Mouse (Mus musculus) cortical plate, adult 2 months (tissue): ENCODE data around the gene Rfx7. TPM values are rescaled to one million over a fixed set of nuclear protein-coding genes. Genes with fewer than 3 reads are reported as not detected.

Experiments used
- H3K27ac ChIP-seq: fragments of 200-500 bp; 2 replicates; pipeline ENCODE4 v1.5.1; 2012; ENCODE audit warnings: low read length, control low read depth, inconsistent platforms; ENCODE audit not compliant: insufficient read depth
- H3K4me1 ChIP-seq: fragments of 200-500 bp; 2 replicates; pipeline ENCODE4 v1.6.1; 2011; ENCODE audit warnings: low read length; ENCODE audit not compliant: control insufficient read depth, insufficient read depth
- H3K4me3 ChIP-seq: fragments of 200-500 bp; 2 replicates; pipeline ENCODE4 v1.5.1; 2011; ENCODE audit warnings: mild to moderate bottlenecking, low read length, control low read depth; ENCODE audit not compliant: insufficient read depth
- CTCF ChIP-seq: fragments of 200-500 bp; IDR thresholded peaks from 2 replicates; pipeline ENCODE4 v1.5.1; 2011; ENCODE audit warnings: mild to moderate bottlenecking, control low read depth, low read length; ENCODE audit not compliant: insufficient read depth; ENCODE audit errors: extremely low read depth
- POLR2A ChIP-seq: fragments of 200-500 bp; IDR thresholded peaks from 2 replicates; pipeline ENCODE4 v1.6.1; 2011; ENCODE audit warnings: mild to moderate bottlenecking, low read length, control low read depth; ENCODE audit not compliant: insufficient read depth; ENCODE audit errors: extremely low read depth
- polyA plus RNA-seq: library from polyadenylated mRNA; depleted of rRNA; stranded (reverse); fragments of >200 nt; gene quantifications from 2 replicates; pipeline ENCODE4 v1.2.3, GENCODE M21; 2012

The Rfx7 gene
- polyA plus RNA-seq, 1 experiment, result 16.0 TPM

- no peak overlapping the region for H3K4me3 ChIP-seq
- no peaks in the 10 kb centered on the region for H3K4me1 ChIP-seq
- TF ChIP-seq POLR2A (no peak), CTCF (no peak)
- H3K27ac ChIP-seq, result no peak overlapping the region
Measured at GRCm38 (mm10) chr9:72600142-72600541, 68.1 kb downstream of the Rfx7 start.

DNA sequence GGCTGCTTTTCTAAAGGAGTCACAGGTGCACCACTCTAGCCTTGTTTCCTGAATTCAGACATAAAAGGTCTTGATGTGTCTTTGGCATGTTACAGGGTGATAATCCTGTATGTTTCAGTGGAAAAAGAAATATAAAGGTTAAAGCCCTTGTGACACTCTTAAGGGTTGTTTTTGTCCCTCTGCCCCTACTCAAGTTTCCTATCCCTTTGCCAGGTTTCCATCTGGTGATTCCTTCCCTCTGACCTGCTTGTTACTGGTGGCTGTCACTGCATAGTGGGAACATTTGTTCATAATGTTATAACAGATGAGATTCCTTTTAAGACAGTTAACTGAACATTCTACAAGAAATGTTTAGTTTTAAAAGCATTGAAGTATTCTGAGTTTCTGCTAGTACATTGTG lies 77.7 kb downstream of the Rfx7 start:
- H3K27ac ChIP-seq, result no peak overlapping the region
- no peaks in the 10 kb centered on the region; the same call in 1 of the 2 replicates for H3K4me1 ChIP-seq
- TF ChIP-seq POLR2A (no peak), CTCF (no peak)
- H3K4me3 ChIP-seq, result no peak overlapping the region

GRCm38 (mm10) chr9:72613884-72614283 lies 81.8 kb downstream of the Rfx7 start:
- no peak for TF ChIP-seq CTCF
- no peak for TF ChIP-seq POLR2A
- Histone ChIP-seq H3K4me3 (no peak overlapping the region), H3K27ac (no peak overlapping the region), H3K4me1 (no peaks in the 10 kb centered on the region; the same call in 1 of the 2 replicates)

DNA sequence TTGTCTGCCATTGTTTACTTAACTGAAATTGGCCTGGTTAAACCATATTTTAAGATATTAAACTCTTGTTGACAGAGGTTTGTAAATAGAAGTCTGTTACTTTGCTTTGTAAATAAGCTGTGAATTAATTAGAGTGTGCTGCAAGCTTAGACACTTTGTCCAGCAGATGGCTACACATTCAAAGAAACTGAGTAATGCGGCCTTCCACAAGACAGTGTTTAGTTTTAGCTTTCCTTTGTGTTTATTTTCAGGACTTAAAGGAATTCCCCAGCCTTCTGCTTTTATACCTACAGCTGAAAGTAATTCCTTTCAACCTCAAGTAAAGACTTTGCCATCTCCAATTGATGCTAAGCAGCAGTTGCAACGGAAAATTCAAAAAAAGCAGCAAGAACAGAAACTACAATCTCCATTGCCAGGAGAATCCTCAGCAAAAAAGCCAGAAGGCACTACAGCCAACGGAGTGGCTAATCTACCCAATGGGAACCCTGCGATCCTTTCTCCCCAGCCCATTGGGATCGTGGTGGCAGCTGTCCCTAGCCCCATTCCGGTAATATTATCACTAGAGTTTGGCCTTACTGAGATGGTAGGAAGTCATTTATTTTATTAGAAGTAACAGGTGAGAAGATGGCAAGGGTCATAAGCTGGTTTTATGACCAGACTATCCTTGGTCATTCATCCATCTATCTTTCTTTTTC lies 82.9 kb downstream of the Rfx7 start:
- H3K4me3 ChIP-seq, result no peak overlapping the region
- H3K4me1 ChIP-seq, result no peaks in the 10 kb centered on the region; the same call in 1 of the 2 replicates
- H3K27ac ChIP-seq, result no peak overlapping the region
- TF ChIP-seq CTCF (peak; percentile 11; the same call in 1 of the 2 replicates), POLR2A (no peak)

GRCm38 (mm10) chr9:72618037-72618436 lies 86.0 kb downstream of the Rfx7 start:
- no peak for TF ChIP-seq POLR2A
- TF ChIP-seq CTCF, result no peak
- H3K27ac ChIP-seq, result no peak overlapping the region
- no peak overlapping the region for H3K4me3 ChIP-seq
- no peaks in the 10 kb centered on the region; the same call in 1 of the 2 replicates for H3K4me1 ChIP-seq

- Histone ChIP-seq H3K4me1 (0 out of 2 replicates have a peak, but pooled peaks cover under 1% of the 10 kb centered on the region), H3K27ac (no peak overlapping the region), H3K4me3 (no peak overlapping the region)
- TF ChIP-seq POLR2A, result no peak
- no peak for TF ChIP-seq CTCF
Measured at GRCm38 (mm10) chr9:72623605-72624004, 91.6 kb downstream of the Rfx7 start.

GRCm38 (mm10) chr9:72627598-72627997 lies 95.6 kb downstream of the Rfx7 start:
- no peak overlapping the region for H3K4me3 ChIP-seq
- H3K4me1 ChIP-seq, result 0 out of 2 replicates have a peak, but pooled peaks cover 2% of the 10 kb centered on the region
- no peak for TF ChIP-seq POLR2A
- no peak for TF ChIP-seq CTCF
- H3K27ac ChIP-seq, result no peak overlapping the region

GRCm38 (mm10) chr9:72628591-72628990 lies 96.6 kb downstream of the Rfx7 start:
- no peak overlapping the region for H3K27ac ChIP-seq
- H3K4me1 ChIP-seq, result 0 out of 2 replicates have a peak, but pooled peaks cover 2% of the 10 kb centered on the region
- TF ChIP-seq POLR2A, result no peak
- no peak for TF ChIP-seq CTCF
- no peak overlapping the region for H3K4me3 ChIP-seq

- Histone ChIP-seq H3K4me3 (no peak overlapping the region), H3K4me1 (0 out of 2 replicates have a peak, but pooled peaks cover 2% of the 10 kb centered on the region), H3K27ac (no peak overlapping the region)
- TF ChIP-seq CTCF (no peak), POLR2A (no peak)
Measured at GRCm38 (mm10) chr9:72632198-72632597, 100.2 kb downstream of the Rfx7 start.

DNA sequence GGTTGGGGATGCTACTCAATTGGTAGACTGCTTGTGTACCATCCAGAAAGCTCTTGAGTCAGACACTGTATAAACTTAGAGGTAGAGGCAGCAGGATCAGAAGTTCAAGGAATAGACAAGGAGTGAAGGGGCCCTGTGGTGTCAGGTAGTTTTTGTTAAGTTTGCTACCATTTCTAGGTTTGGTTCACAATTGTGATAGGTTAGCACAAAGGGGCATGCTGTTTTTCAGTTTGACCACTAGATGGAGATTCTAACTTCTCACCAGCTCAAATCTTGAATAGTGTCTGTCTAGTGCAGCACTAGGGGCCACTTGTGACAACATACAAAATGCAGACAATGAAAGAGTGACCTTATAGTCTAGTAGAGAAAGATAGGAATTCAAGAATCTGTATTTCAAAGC lies 103.1 kb downstream of the Rfx7 start:
- TF ChIP-seq POLR2A (no peak), CTCF (peak; percentile 32; the same call in 1 of the 2 replicates)
- H3K4me3 ChIP-seq, result no peak overlapping the region
- H3K4me1 ChIP-seq, result no peaks in the 10 kb centered on the region
- no peak overlapping the region for H3K27ac ChIP-seq
